Comparison of ENCODE assay signal across 26 mouse cellular contexts in the genomic region with DNA sequence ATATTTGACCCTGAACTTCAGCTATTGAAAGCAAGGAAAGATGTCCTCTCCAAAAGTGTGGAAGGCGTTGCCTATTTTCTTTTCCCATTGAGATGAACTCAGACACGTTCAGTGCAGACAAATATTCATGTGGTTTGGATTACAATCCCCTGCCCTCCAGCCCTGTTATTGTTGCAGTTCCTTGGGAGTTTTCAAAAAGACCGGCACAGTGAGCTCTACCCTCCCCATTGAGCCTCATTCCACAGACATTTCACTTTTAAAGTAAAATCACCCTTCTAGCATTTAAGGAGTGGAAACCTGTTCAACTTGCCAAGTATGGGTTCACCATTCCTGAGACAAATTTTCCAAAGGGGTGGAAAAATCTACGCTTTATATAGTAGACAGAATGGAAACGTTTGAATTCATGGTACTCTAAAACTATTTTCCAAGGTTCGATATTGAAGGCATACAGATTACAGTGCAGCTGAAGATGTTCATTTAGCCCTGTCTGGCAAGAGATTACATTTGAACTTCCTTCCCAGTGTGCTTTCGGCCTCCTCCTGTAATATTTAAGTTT.
DNase-seq lines count a peak whose midpoint lies in the region; ATAC-seq and TF ChIP-seq lines count a peak whose summit lies in the region.
"Had no signal": no experiment of that assay in that cellular context is flagged by ENCODE, and none has a peak within 500 bp of the region (broad histone marks: within the 10 kb centered on the region; RNA-seq: fewer than 3 reads in every experiment).

No protein-coding gene starts in this region.

- no peaks in the 10 kb centered on the region for H3K9me3 ChIP-seq in embryonic facial prominence, embryonic 11.5 days (replicated peaks; ENCODE audit: control insufficient read depth, low read length)
- no peaks in the 10 kb centered on the region for H3K9me3 ChIP-seq in embryonic facial prominence, embryonic 10.5 days
- H3K9me3 ChIP-seq in limb, embryonic 13.5 days: no peaks in the 10 kb centered on the region
- H3K9me3 ChIP-seq in limb, embryonic 10.5 days (replicated peaks): no peaks in the 10 kb centered on the region
- no peaks in the 10 kb centered on the region for H3K9me3 ChIP-seq in limb, embryonic 14.5 days (ENCODE audit: control insufficient read depth, low read length)
- no peaks in the 10 kb centered on the region for H3K9me3 ChIP-seq in intestine, embryonic 15.5 days
- H3K9me3 ChIP-seq: forebrain, embryonic 10.5 days; forebrain, embryonic 13.5 days; heart, embryonic 12.5 days; heart, embryonic 15.5 days; hindbrain, embryonic 10.5 days; hindbrain, embryonic 13.5 days had no signal

- 62% methylated on average over 7 of the region's 7 CpGs for WGBS in embryonic facial prominence, embryonic 11.5 days
- WGBS in embryonic facial prominence, embryonic 10.5 days: 70% methylated on average over 7 of the region's 7 CpGs
- 47% methylated on average over 7 of the region's 7 CpGs for WGBS in limb, embryonic 13.5 days
- 79% methylated on average over 7 of the region's 7 CpGs for WGBS in limb, embryonic 10.5 days
- 36% methylated on average over 7 of the region's 7 CpGs for WGBS in limb, embryonic 14.5 days
- WGBS in intestine, embryonic 15.5 days: 57% methylated on average over 7 of the region's 7 CpGs

- no peak overlapping the region for H3K4me2 ChIP-seq in embryonic facial prominence, embryonic 11.5 days (ENCODE audit: low read depth, low read length)
- no peak overlapping the region for H3K4me2 ChIP-seq in limb, embryonic 13.5 days (replicated peaks)
- H3K4me2 ChIP-seq in limb, embryonic 14.5 days (replicated peaks; ENCODE audit: low read depth, low read length, severe bottlenecking): no peak overlapping the region
- H3K4me2 ChIP-seq in intestine, embryonic 15.5 days (replicated peaks): no peak overlapping the region
- H3K4me2 ChIP-seq: forebrain, embryonic 13.5 days; heart, embryonic 12.5 days; heart, embryonic 15.5 days; hindbrain, embryonic 13.5 days had no signal

- no peak overlapping the region for H3K9ac ChIP-seq in embryonic facial prominence, embryonic 11.5 days (replicated peaks; ENCODE audit: low read length)
- H3K9ac ChIP-seq in limb, embryonic 13.5 days: no peak overlapping the region
- H3K9ac ChIP-seq in limb, embryonic 14.5 days (ENCODE audit: low read depth, low read length, severe bottlenecking): no peak overlapping the region
- no peak overlapping the region for H3K9ac ChIP-seq in intestine, embryonic 15.5 days
- H3K9ac ChIP-seq: forebrain, embryonic 13.5 days; heart, embryonic 12.5 days; heart, embryonic 15.5 days; hindbrain, embryonic 13.5 days had no signal

- no peaks in the 10 kb centered on the region; the same call in 1 of the 2 replicates for H3K4me1 ChIP-seq in embryonic facial prominence, embryonic 11.5 days (ENCODE audit: control insufficient read depth, insufficient read depth, low read length)
- H3K4me1 ChIP-seq in embryonic facial prominence, embryonic 10.5 days: peaks cover 40% of the 10 kb centered on the region
- peaks cover 27% of the 10 kb centered on the region for H3K4me1 ChIP-seq in limb, embryonic 13.5 days
- peaks cover 31% of the 10 kb centered on the region for H3K4me1 ChIP-seq in limb, embryonic 10.5 days
- peaks cover 29% of the 10 kb centered on the region for H3K4me1 ChIP-seq in limb, embryonic 14.5 days (ENCODE audit: control insufficient read depth, insufficient read depth, low read length)
- no peaks in the 10 kb centered on the region for H3K4me1 ChIP-seq in intestine, embryonic 15.5 days (replicated peaks)
- H3K4me1 ChIP-seq: forebrain, embryonic 13.5 days had no signal

- no peak overlapping the region for H3K27ac ChIP-seq in embryonic facial prominence, embryonic 11.5 days (replicated peaks; ENCODE audit: low read depth, low read length)
- H3K27ac ChIP-seq in embryonic facial prominence, embryonic 10.5 days (replicated peaks): no peak overlapping the region
- H3K27ac ChIP-seq in limb, embryonic 13.5 days: peak overlapping the region; percentile 69; the same call in 1 of the 2 replicates
- no peak overlapping the region for H3K27ac ChIP-seq in limb, embryonic 10.5 days
- H3K27ac ChIP-seq in limb, embryonic 14.5 days (replicated peaks; ENCODE audit: low read depth, low read length): peak overlapping the region; percentile 63
- H3K27ac ChIP-seq in intestine, embryonic 15.5 days: no peak overlapping the region
- H3K27ac ChIP-seq: forebrain, embryonic 10.5 days; forebrain, embryonic 13.5 days; heart, embryonic 15.5 days; hindbrain, embryonic 10.5 days; hindbrain, embryonic 13.5 days had no signal

- no peak for TF ChIP-seq POLR2A in limb, embryonic 14.5 days (IDR thresholded peaks at IDR 0.05; ENCODE audit: borderline replicate concordance, extremely low read depth, insufficient read depth, insufficient read length)

- H3K27me3 ChIP-seq in embryonic facial prominence, embryonic 11.5 days (ENCODE audit: control insufficient read depth, insufficient read depth, low read length): no peaks in the 10 kb centered on the region
- no peaks in the 10 kb centered on the region for H3K27me3 ChIP-seq in embryonic facial prominence, embryonic 10.5 days (replicated peaks; ENCODE audit: low read depth, poor library complexity, severe bottlenecking)
- H3K27me3 ChIP-seq in limb, embryonic 13.5 days: no peaks in the 10 kb centered on the region
- no peaks in the 10 kb centered on the region for H3K27me3 ChIP-seq in limb, embryonic 10.5 days (ENCODE audit: low read depth, poor library complexity, severe bottlenecking)
- H3K27me3 ChIP-seq in limb, embryonic 14.5 days (ENCODE audit: control insufficient read depth, insufficient read depth, low read length): no peaks in the 10 kb centered on the region
- H3K27me3 ChIP-seq in intestine, embryonic 15.5 days (replicated peaks): no peaks in the 10 kb centered on the region
- H3K27me3 ChIP-seq: forebrain, embryonic 13.5 days; heart, embryonic 12.5 days; heart, embryonic 15.5 days; hindbrain, embryonic 13.5 days; Patski had no signal

- no peak overlapping the region for H3K4me3 ChIP-seq in embryonic facial prominence, embryonic 11.5 days (ENCODE audit: low read depth, low read length)
- H3K4me3 ChIP-seq in embryonic facial prominence, embryonic 10.5 days: no peak overlapping the region
- H3K4me3 ChIP-seq in limb, embryonic 13.5 days: no peak overlapping the region
- H3K4me3 ChIP-seq in limb, embryonic 10.5 days: no peak overlapping the region
- H3K4me3 ChIP-seq in limb, embryonic 14.5 days (replicated peaks; ENCODE audit: low read length): no peak overlapping the region
- H3K4me3 ChIP-seq in intestine, embryonic 15.5 days (replicated peaks): no peak overlapping the region
- H3K4me3 ChIP-seq: forebrain, embryonic 10.5 days; forebrain, embryonic 13.5 days; heart, embryonic 12.5 days; heart, embryonic 15.5 days; hindbrain, embryonic 10.5 days; hindbrain, embryonic 13.5 days had no signal

- peak; percentile 54 for DNase-seq in embryonic facial prominence, embryonic 11.5 days (ENCODE audit: low spot score)
- no peak for DNase-seq in embryonic facial prominence, embryonic 10.5 days (ENCODE audit: low spot score)
- DNase-seq in limb, embryonic 10.5 days (ENCODE audit: low spot score): no peak
- DNase-seq in limb, embryonic 14.5 days (ENCODE audit: low spot score): peak; percentile 79
- no peak for DNase-seq in lung, postnatal 36 days
- DNase-seq: adrenal gland, postnatal 10 days; adrenal gland, postnatal 36 days; cerebellum, adult 18-20 months; cerebellum, adult 9-10 months; cerebellum, postnatal 14 days; gastrocnemius, postnatal 10 days; gastrocnemius, postnatal 36 days; heart, postnatal 10 days; heart, postnatal 36 days had no signal

- no peak for ATAC-seq in embryonic facial prominence, embryonic 11.5 days (replicated peaks; ENCODE audit: insufficient number of reproducible peaks, low FRiP score, low TSS enrichment, low read depth)
- peak; percentile 24 for ATAC-seq in limb, embryonic 13.5 days (ENCODE audit: low FRiP score, low read depth)
- ATAC-seq in limb, embryonic 14.5 days (ENCODE audit: low FRiP score, low read depth): peak; percentile 47; the same call in 1 of the 2 replicates
- ATAC-seq in intestine, embryonic 15.5 days: no peak
- ATAC-seq: forebrain, embryonic 13.5 days; forebrain, embryonic 16.5 days; hindbrain, embryonic 16.5 days; intestine, embryonic 16.5 days; Patski had no signal

- no peaks in the 10 kb centered on the region for H3K36me3 ChIP-seq in embryonic facial prominence, embryonic 11.5 days (replicated peaks; ENCODE audit: control insufficient read depth, insufficient read depth, low read depth, low read length)
- H3K36me3 ChIP-seq in embryonic facial prominence, embryonic 10.5 days (replicated peaks): no peaks in the 10 kb centered on the region; the same call in 1 of the 2 replicates
- H3K36me3 ChIP-seq in limb, embryonic 13.5 days: peaks cover 4% of the 10 kb centered on the region; the same call in 1 of the 2 replicates
- 0 out of 2 replicates have a peak, but pooled peaks cover 2% of the 10 kb centered on the region for H3K36me3 ChIP-seq in limb, embryonic 10.5 days
- H3K36me3 ChIP-seq in limb, embryonic 14.5 days (ENCODE audit: control insufficient read depth, insufficient read depth, low read length): no peaks in the 10 kb centered on the region
- H3K36me3 ChIP-seq in intestine, embryonic 15.5 days: no peaks in the 10 kb centered on the region
- H3K36me3 ChIP-seq: forebrain, embryonic 10.5 days; heart, embryonic 15.5 days; hindbrain, embryonic 10.5 days; hindbrain, embryonic 13.5 days had no signal

Comparison
In these comparisons a context has a peak if more than half of its experiments do, and no peak if none do; other contexts are left out.
1. DNase-seq: peak in embryonic facial prominence, embryonic 11.5 days (single experiment) and limb, embryonic 14.5 days (single experiment); none in embryonic facial prominence, embryonic 10.5 days (single experiment), limb, embryonic 10.5 days (single experiment) and lung, postnatal 36 days (single experiment).
2. H3K27ac ChIP-seq: peak in limb, embryonic 13.5 days (single experiment) and limb, embryonic 14.5 days (single experiment); none in embryonic facial prominence, embryonic 11.5 days (single experiment), embryonic facial prominence, embryonic 10.5 days (single experiment), limb, embryonic 10.5 days (single experiment) and intestine, embryonic 15.5 days (single experiment).
3. ATAC-seq: peak in limb, embryonic 13.5 days (single experiment) and limb, embryonic 14.5 days (single experiment); none in embryonic facial prominence, embryonic 11.5 days (single experiment) and intestine, embryonic 15.5 days (single experiment).